Mouse (Mus musculus): ENCODE measurements at regions not wholly inside any gene's neighbourhood (a gene's known extent, or its start where the extent isn't known, plus 50 kb on each side); places are given as distances from the start of the nearest gene placed in this dataset.

GRCm38 (mm10) chr12:25235071-25235470 is 138.1 kb upstream of the Id2 start:
- DNase-seq (ENCODE audit: low read depth, low spot score): no peak

- DNase-seq (ENCODE audit: low read depth, low spot score): no peak
Observed at GRCm38 (mm10) chr12:25234636-25235035, 137.7 kb upstream of the Id2 start.

GRCm38 (mm10) chr12:25233027-25233535 is 136.1 kb upstream of the Id2 start:
- DNase-seq (ENCODE audit: low read depth, low spot score): no peak

- no peak for DNase-seq (ENCODE audit: low read depth, low spot score)
Observed at GRCm38 (mm10) chr12:25232358-25233026, 135.6 kb upstream of the Id2 start.

- DNase-seq (ENCODE audit: low read depth, low spot score): no peak
Observed at GRCm38 (mm10) chr12:25228708-25229107, 131.8 kb upstream of the Id2 start.

GRCm38 (mm10) chr12:25227736-25228135 is 130.8 kb upstream of the Id2 start:
- no peak for DNase-seq (ENCODE audit: low read depth, low spot score)

GRCm38 (mm10) chr12:25224644-25225043 is 127.7 kb upstream of the Id2 start:
- no peak for DNase-seq (ENCODE audit: low read depth, low spot score)

- no peak for DNase-seq (ENCODE audit: low read depth, low spot score)
Observed at GRCm38 (mm10) chr12:25224201-25224600, 127.3 kb upstream of the Id2 start.

GRCm38 (mm10) chr12:25223539-25223938 is 126.6 kb upstream of the Id2 start:
- no peak for DNase-seq (ENCODE audit: low read depth, low spot score)

GRCm38 (mm10) chr12:25220780-25221106 is 123.8 kb upstream of the Id2 start:
- DNase-seq (ENCODE audit: low read depth, low spot score): no peak

- DNase-seq (ENCODE audit: low read depth, low spot score): no peak
Observed at GRCm38 (mm10) chr12:25220096-25220779, 123.3 kb upstream of the Id2 start.

- DNase-seq (ENCODE audit: low read depth, low spot score): no peak
Observed at GRCm38 (mm10) chr12:25219546-25219945, 122.6 kb upstream of the Id2 start.

GRCm38 (mm10) chr12:25216792-25217516 is 120.0 kb upstream of the Id2 start:
- no peak for DNase-seq (ENCODE audit: low read depth, low spot score)

- no peak for DNase-seq (ENCODE audit: low read depth, low spot score)
Observed at GRCm38 (mm10) chr12:25215266-25215665, 118.3 kb upstream of the Id2 start.

- DNase-seq (ENCODE audit: low read depth, low spot score): no peak
Observed at GRCm38 (mm10) chr12:25213782-25214478, 117.0 kb upstream of the Id2 start.

GRCm38 (mm10) chr12:25211331-25211730 is 114.4 kb upstream of the Id2 start:
- no peak for DNase-seq (ENCODE audit: low read depth, low spot score)

- DNase-seq (ENCODE audit: low read depth, low spot score): no peak
Observed at GRCm38 (mm10) chr12:25210597-25210996, 113.7 kb upstream of the Id2 start.

GRCm38 (mm10) chr12:25209333-25209728 is 112.4 kb upstream of the Id2 start:
- no peak for DNase-seq (ENCODE audit: low read depth, low spot score)

GRCm38 (mm10) chr12:25208670-25209332 is 111.9 kb upstream of the Id2 start:
- no peak for DNase-seq (ENCODE audit: low read depth, low spot score)

- DNase-seq (ENCODE audit: low read depth, low spot score): no peak
Observed at GRCm38 (mm10) chr12:25203371-25204067, 106.6 kb upstream of the Id2 start.

GRCm38 (mm10) chr12:25200161-25200560 is 103.2 kb upstream of the Id2 start:
- no peak for DNase-seq (ENCODE audit: low read depth, low spot score)
